Mouse (Mus musculus): ENCODE measurements around the gene Usp30.

DNA sequence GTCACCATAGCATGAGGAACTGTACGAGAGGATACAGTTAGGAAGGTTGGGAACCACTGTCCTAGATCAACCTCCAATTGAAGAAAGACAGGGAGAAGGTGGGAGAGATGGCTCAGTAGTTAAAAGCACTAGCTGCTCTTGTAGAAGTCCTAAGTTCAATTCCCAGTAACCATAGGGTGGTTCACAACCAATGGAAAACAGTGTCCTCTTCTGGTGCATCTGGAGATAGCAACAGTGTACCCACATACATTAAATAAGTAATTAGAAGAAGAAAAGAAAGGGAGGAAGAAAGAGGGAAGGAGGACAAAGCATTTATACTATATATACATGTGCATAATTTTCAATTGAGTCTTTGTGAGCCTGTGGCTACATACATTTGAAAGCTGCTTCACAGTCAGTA lies 20.1 kb upstream of the Usp30 start:
- TF ChIP-seq POLR2A (IDR thresholded peaks at IDR 0.05; ENCODE audit: insufficient read depth, low read depth, low read length) (no peak), CTCF (IDR thresholded peaks at IDR 0.05; ENCODE audit: insufficient read depth, low read depth, low read length) (no peak)
